Mouse (Mus musculus) granulocyte monocyte progenitor cell, adult 5-6 weeks (primary cell): ENCODE measurements around the gene Spire2. TPM values are rescaled to one million over a fixed set of nuclear protein-coding genes. Genes with fewer than 3 reads are reported as not detected.

Source experiments
- ATAC-seq: replicated peaks from 2 replicates; pipeline ENCODE4 v1.8.0; 2016; ENCODE audit warnings: mild to moderate bottlenecking, moderate TSS enrichment, inconsistent platforms; ENCODE audit not compliant: poor library complexity, severe bottlenecking
- total RNA-seq, 2 experiments: library from RNA; stranded (forward) in 1 of 2; stranded (reverse) in 1 of 2; fragments of 200-712, 200-1000 nt in 1 of 2; fragments of >200 nt in 1 of 2; fragmentation: Nextera tagmentation in 1 of 2; gene quantifications; 2 replicates each; pipeline ENCODE4 v1.2.3; 2014 to 2017

Gene Spire2
- total RNA-seq, 2 experiments from 2014 or later, result not detected

DNA sequence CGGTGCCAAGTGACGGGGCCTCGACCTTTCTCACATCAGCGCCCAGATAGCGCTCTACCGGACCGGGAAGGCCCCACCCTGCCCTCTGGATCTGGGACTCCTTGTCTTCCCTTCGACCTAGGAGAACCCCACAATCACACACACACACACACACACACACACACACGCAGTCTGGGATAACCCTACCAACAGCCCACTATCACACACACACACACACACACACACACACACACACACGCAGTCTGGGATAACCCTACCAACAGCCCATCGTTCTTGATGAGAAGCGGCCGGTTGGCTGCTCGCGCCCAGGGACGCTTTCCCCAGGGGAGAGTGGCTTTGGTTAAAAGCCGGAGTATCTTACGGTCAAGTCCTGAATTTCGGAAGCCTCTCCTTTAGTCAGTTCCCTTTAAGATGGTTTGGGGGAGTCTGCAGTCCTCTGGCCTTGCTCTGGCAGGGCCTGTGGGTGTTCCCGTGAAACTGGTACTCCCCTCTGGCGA lies 626 bp downstream of the Spire2 start:
- no peak for ATAC-seq

- ATAC-seq, result no peak
Measured at GRCm38 (mm10) chr8:123333864-123334263, 1.4 kb downstream of the Spire2 start.

DNA sequence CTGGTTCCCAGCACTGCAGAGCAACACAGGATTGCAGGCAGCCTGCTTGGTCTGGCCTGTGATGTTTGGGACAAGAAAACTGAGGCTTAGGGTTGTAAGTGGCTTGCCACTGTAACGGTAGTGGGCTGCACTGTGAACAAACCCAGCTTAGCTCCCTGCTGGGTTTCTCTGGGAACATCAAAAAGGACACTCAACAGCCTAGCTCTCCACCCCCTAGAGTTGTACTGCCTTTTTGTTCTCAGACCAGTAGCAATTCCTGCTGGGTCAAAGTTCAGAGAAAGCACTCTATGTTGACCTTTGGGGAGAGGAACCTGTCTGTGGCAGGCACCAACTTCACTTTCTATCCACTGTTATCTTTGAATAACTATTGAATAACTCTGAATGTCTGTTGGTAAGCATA lies 2.0 kb downstream of the Spire2 start:
- no peak for ATAC-seq

GRCm38 (mm10) chr8:123337475-123337874 lies 5.0 kb downstream of the Spire2 start:
- no peak for ATAC-seq

DNA sequence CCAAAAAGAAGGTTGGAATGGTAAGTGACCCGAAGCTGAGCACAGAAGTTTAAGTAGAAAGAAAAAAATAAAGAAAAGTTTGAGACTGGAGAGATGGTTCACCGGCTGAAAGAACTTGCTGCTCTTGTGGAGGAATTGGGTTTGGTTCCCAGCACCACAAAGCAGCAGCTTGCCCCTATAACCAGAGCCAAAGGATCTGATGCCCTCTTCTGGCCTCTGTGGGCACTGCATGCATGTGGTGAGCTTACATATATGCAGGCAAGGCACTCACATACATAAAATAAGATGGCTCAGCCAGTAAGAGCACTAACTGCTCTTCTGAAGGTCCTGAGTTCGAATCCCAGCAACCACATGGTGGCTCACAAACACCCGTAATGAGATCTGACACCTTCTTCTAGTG lies 7.6 kb downstream of the Spire2 start:
- ATAC-seq, result no peak

GRCm38 (mm10) chr8:123341040-123342015 lies 8.8 kb downstream of the Spire2 start:
- ATAC-seq, result peak; percentile 48

DNA sequence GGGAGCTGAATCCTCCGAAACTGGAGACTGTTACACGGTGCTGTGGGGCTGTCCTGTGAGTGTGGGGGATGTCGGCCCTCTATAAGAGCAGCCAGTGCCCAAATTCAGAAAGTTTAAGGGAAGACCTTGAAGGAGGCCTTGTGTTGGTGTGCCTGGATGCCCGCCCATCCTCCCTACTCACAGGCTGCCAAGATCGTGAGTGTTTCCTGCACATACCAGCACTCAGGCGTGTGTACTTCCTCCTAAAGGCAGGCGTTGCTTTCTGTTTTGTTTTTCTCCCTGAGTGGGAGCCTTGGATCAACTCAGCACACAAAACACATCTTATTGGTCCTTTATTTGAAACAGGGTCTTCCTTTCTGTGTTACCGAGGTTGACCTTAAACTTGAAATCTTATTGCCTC lies 9.7 kb downstream of the Spire2 start:
- peak; percentile 67 for ATAC-seq

DNA sequence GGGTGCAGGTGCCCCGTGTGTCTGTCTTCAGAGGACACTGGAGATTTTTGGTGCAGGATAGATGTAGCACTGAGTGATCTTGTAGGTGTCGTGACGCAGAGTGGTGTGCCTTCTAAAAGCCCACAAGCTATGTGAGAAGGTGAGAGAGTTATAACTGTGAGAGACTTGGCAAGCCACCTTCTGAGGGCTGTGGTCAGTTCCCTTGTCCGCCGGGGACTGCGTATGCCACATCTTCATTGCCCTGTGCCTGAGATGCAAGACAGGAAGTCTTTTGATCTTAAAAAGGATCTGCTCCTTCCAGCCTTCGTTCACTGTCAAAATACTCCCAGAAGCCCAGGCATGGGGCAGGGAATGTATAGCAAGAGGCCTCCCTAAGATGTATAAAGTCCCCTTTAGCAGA lies 10.4 kb downstream of the Spire2 start:
- ATAC-seq, result no peak

- ATAC-seq, result peak; percentile 57
Measured at GRCm38 (mm10) chr8:123343422-123343821, 10.9 kb downstream of the Spire2 start.

DNA sequence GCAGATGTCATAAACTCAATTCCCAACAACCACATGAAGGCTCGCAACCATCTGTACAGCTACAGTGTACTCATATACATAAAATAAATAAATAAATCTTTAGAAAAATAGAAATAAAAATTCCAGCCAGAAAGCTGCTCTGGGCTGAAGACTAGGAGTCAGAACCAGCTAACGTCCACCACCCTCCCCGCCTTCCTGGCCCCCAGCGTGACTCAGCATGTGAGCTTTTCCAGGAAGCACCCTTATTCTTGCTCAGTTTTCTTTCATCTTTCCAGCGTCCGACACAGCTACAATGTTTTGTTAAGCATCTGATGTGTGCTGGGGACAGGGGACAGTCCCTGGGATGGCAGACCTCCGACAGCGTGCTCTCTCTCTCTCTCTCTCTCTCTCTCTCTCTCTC lies 12.6 kb downstream of the Spire2 start:
- no peak for ATAC-seq

GRCm38 (mm10) chr8:123345856-123346255 lies 13.3 kb downstream of the Spire2 start:
- no peak for ATAC-seq

- no peak for ATAC-seq
Measured at GRCm38 (mm10) chr8:123347293-123347692, 14.8 kb downstream of the Spire2 start.

DNA sequence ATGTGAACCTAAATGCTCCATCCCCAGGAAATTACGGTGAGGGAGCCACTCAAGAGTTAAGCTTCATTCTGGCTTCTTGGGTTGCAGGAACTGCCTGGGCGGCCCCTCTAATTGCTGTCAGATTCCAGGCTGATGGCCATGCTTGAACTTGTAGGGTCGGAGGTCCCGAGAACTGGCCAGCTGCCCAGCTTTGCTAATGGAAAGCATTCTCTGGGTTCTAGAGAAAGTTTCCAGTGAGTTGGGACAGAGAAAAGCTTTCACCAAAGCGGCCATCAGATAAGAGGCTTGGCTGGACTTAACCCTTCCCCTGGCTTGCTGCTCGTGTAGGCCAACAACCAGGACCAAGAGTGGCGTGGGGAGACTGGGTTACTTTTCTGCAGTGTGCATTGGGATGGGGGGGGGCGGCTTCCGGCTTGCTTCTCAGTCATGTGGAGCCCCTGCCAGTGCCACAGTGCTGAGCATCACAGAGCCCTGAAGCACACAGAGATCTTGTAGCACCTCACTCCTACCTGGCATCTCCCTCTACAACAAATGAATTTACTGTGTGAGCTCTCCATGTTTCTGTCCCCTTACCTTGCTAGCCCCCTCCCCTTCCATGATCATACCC lies 15.8 kb downstream of the Spire2 start:
- ATAC-seq, result no peak

DNA sequence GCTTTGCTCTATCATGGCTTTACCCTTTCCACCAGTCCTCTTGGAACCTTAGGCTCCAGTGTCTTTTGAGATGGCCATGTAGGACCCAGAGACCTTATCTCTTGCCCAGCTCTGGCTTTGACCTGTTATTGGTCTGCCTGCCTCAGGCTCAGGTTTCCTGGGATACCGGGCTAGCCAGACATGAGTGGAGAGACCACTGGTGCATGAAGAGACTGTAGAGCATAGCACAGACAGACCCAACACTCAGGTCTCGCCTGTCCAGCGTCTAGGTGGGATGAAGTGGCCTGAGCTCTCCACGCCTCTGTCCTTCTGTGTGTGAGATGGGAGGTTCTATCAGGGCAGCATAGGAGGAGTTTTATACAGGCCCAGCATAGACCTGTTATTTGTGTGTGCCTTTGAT lies 16.6 kb downstream of the Spire2 start:
- no peak for ATAC-seq

GRCm38 (mm10) chr8:123352118-123352517 lies 19.6 kb downstream of the Spire2 start:
- ATAC-seq, result no peak

DNA sequence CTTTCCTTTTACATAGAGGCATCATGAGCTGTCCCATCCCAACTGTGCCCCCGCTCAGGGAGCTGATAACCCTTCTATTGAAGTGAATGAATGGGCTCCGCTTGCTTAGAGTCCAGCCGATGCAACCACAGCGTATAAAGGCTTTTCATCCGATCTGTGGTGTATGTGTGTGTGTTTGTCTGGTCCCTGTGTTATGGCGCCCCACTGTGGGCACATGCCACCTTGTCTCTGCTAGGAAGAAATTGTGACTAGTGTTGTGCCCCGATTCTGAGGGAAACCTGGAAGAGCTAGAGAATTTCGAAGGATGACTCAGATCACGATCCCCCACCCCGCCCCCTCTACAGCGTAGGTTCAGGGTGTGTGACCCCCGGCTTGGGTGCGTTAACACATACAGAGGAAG lies 20.3 kb downstream of the Spire2 start:
- ATAC-seq, result peak; percentile 69

DNA sequence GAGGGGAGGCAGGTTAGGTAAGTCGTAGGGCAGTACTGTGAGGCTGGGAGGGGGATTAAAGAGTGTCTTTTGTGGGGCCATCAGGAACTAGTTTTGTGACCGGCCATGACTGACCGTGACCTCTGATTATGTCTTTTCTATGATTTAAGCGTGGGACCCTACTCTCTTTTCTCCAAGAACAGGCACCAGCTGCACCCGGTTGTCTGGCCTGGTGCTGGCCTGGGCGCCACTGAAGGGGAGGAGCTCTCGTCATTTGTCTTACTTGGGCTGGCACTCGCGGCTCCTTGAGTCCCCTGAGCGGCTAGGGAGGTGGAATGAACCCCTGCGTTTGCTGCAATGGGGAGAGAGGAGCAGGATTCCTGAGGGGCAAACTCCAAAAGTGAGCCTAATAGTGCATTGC lies 20.7 kb downstream of the Spire2 start:
- ATAC-seq, result peak; percentile 13; the same call in 1 of the 2 replicates

GRCm38 (mm10) chr8:123361082-123361739 lies 28.7 kb downstream of the Spire2 start:
- peak; percentile 89 for ATAC-seq

DNA sequence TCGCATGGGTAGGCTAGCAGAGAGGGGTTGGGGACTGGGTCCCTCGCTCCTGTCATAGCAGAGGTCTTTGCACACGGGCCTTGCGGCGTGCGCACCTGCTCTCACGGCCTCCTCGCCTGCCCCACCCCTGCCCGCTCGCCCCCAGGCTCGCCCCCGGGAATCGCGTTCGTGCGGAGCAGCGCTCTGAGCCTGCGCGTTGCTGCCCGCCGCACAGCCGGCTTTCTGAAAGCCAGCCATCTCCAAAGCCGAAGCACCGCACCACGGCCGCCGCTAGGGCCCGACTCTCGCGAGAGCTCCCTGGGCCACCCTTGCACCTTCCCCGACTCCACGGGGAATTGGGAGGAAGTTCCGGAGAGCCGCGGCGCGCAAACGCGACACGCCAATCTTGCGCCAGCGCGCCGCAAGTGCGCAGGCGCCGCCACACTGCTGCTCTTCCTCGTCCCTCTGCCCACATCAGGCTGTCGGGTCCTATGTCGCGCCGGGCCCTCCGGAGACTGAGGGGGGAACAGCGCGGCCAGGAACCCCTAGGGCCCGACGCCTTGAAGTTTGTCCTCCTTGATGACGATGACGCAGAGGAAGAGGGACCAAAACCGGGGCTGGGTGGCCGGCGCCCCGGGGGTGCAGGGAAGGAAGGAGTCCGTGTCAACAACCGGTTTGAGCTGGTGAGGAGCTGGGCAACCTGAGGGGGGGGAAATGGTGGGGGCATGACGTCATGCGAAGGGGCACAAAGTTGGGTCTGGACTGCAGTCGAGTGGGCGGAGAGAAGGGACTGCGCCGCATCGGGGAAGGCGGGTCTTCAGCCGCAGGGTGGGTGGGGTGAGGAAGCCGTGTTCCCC lies 41.1 kb downstream of the Spire2 start, which contains the start of gene Tcf25:
Gene Tcf25 (plus strand): TSS at position 351 of the 836 bp plus-strand sequence.
- peak; percentile 81 for ATAC-seq

- peak; percentile 81 for ATAC-seq
Measured at GRCm38 (mm10) chr8:123374239-123374578, 41.7 kb downstream of the Spire2 start.
